Mouse (Mus musculus): Measurements from ENCODE around the gene Tmem150b.

The Tmem150b gene

GRCm38 (mm10) chr7:4731090-4731489 is 6.0 kb upstream of the Tmem150b start:
- no peak for DNase-seq (ENCODE audit: low spot score)

- DNase-seq (ENCODE audit: low spot score), result no peak
Measured at GRCm38 (mm10) chr7:4724359-4724758, 690 bp downstream of the Tmem150b start.

- DNase-seq (ENCODE audit: low spot score), result no peak
Measured at GRCm38 (mm10) chr7:4723508-4723907, 1.5 kb downstream of the Tmem150b start.

GRCm38 (mm10) chr7:4719276-4719675 is 5.8 kb downstream of the Tmem150b start:
- DNase-seq (ENCODE audit: low spot score), result no peak

- DNase-seq (ENCODE audit: low spot score), result no peak
Measured at GRCm38 (mm10) chr7:4716955-4717354, 8.1 kb downstream of the Tmem150b start.

- peak; percentile 32 for DNase-seq (ENCODE audit: low spot score)
Measured at GRCm38 (mm10) chr7:4712594-4712993, 12.5 kb downstream of the Tmem150b start.

- DNase-seq (ENCODE audit: low spot score), result no peak
Measured at GRCm38 (mm10) chr7:4705098-4705497, 20.0 kb downstream of the Tmem150b start.

- no peak for DNase-seq (ENCODE audit: low spot score)
Measured at GRCm38 (mm10) chr7:4703195-4703594, 21.9 kb downstream of the Tmem150b start.

GRCm38 (mm10) chr7:4702334-4702733 is 22.7 kb downstream of the Tmem150b start:
- no peak for DNase-seq (ENCODE audit: low spot score)

GRCm38 (mm10) chr7:4693004-4693403 is 32.0 kb downstream of the Tmem150b start:
- DNase-seq (ENCODE audit: low spot score), result no peak

- DNase-seq (ENCODE audit: low spot score), result no peak
Measured at GRCm38 (mm10) chr7:4690951-4691653, 33.9 kb downstream of the Tmem150b start.

GRCm38 (mm10) chr7:4690387-4690786 is 34.7 kb downstream of the Tmem150b start, which contains the start of gene Brsk1:
Gene Brsk1, plus strand, starts transcription at chr7:4690604.
- no peak for DNase-seq (ENCODE audit: low spot score)

- peak; percentile 95 for DNase-seq (ENCODE audit: low spot score)
Measured at GRCm38 (mm10) chr7:4684632-4685417, 40.2 kb downstream of the Tmem150b start, which contains the start of gene Hspbp1. Gene Hspbp1, minus strand, starts transcription at chr7:4685068.

- no peak for DNase-seq (ENCODE audit: low spot score)
Measured at GRCm38 (mm10) chr7:4684203-4684602, 40.8 kb downstream of the Tmem150b start.

- DNase-seq (ENCODE audit: low spot score), result no peak
Measured at GRCm38 (mm10) chr7:4683307-4683706, 41.7 kb downstream of the Tmem150b start.

- no peak for DNase-seq (ENCODE audit: low spot score)
Measured at GRCm38 (mm10) chr7:4675200-4675599, 49.8 kb downstream of the Tmem150b start.

- DNase-seq (ENCODE audit: low spot score), result no peak
Measured at GRCm38 (mm10) chr7:4674114-4674731, 50.8 kb downstream of the Tmem150b start.

GRCm38 (mm10) chr7:4671956-4672355 is 53.1 kb downstream of the Tmem150b start:
- DNase-seq (ENCODE audit: low spot score), result peak; percentile 59

GRCm38 (mm10) chr7:4670655-4671255 is 54.3 kb downstream of the Tmem150b start:
- DNase-seq (ENCODE audit: low spot score), result no peak

- no peak for DNase-seq (ENCODE audit: low spot score)
Measured at GRCm38 (mm10) chr7:4669156-4669555, 55.9 kb downstream of the Tmem150b start.

GRCm38 (mm10) chr7:4668506-4668905 is 56.5 kb downstream of the Tmem150b start:
- DNase-seq (ENCODE audit: low spot score), result no peak

- DNase-seq (ENCODE audit: low spot score), result no peak
Measured at GRCm38 (mm10) chr7:4666871-4667270, 58.2 kb downstream of the Tmem150b start.
